Mouse (Mus musculus): Measurements from ENCODE around the gene Fam129a.

DNA sequence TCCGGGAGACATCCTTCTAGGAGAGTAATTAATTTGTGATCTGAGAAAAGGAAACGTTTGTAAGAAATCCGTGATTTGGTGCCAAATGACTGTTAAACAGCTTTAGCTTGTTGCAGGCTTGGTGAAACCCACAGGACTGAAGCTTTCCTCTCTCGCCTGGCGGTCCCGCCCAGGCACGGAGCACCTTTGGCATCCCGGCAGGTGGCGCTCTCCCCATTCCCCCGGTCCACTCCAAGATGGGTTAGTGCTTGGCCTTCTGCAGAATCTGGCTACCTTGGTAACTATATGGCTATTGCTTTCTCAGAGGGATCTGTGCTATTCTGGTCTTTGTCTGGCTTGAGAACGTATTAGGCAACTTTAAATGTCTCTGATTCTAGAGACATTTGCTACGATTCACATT lies 6.6 kb upstream of the Fam129a start:
- peak; percentile 95 for TF ChIP-seq CTCF (IDR thresholded peaks at IDR 0.05; ENCODE audit: control insufficient read depth, insufficient read depth, insufficient read length)
- TF ChIP-seq MYOD1 (IDR thresholded peaks at IDR 0.05; ENCODE audit: control insufficient read depth, insufficient read length, low read depth): no peak
- no peak for TF ChIP-seq USF1 (IDR thresholded peaks at IDR 0.05; ENCODE audit: low read depth)
- TF ChIP-seq FOSL1 (IDR thresholded peaks at IDR 0.05; ENCODE audit: insufficient read depth, low read length, poor library complexity, severe bottlenecking): no peak
- no peak for TF ChIP-seq CEBPB (IDR thresholded peaks at IDR 0.05; ENCODE audit: low read depth)
- no peak for TF ChIP-seq MYOG (IDR thresholded peaks at IDR 0.05; ENCODE audit: control insufficient read depth, extremely low read depth, insufficient read length)
- no peak for TF ChIP-seq MAX (IDR thresholded peaks at IDR 0.05)

Measured in C2C12 (cell line).